Mouse (Mus musculus) ES-Bruce4 (cell line): ENCODE data around the gene Ccl11. TPM values are rescaled to one million over a fixed set of nuclear protein-coding genes. Genes with fewer than 3 reads are reported as not detected.

Experiments
- H3K27ac ChIP-seq: 2 replicates; pipeline ENCODE4 v1.5.1; 2012; ENCODE audit warnings: low read length, inconsistent platforms; ENCODE audit not compliant: insufficient read depth
- H3K27me3 ChIP-seq: 2 replicates; pipeline ENCODE4 v1.6.1; 2012; ENCODE audit warnings: mild to moderate bottlenecking, low read length, inconsistent platforms; ENCODE audit not compliant: control insufficient read depth, poor library complexity, insufficient read depth, severe bottlenecking
- H3K36me3 ChIP-seq: 2 replicates; pipeline ENCODE4 v1.6.1; 2012; ENCODE audit warnings: inconsistent platforms, mild to moderate bottlenecking, low read length, moderate library complexity; ENCODE audit not compliant: control insufficient read depth, poor library complexity, insufficient read depth, severe bottlenecking
- H3K4me1 ChIP-seq: one replicate; pipeline ENCODE4 v1.8.1; 2011; ENCODE audit warnings: low read length; ENCODE audit not compliant: control insufficient read depth, insufficient read depth
- H3K4me3 ChIP-seq: 2 replicates; pipeline ENCODE4 v1.5.1; 2011; ENCODE audit warnings: low read depth, mild to moderate bottlenecking, low read length
- H3K9ac ChIP-seq: 2 replicates; pipeline ENCODE4 v1.6.1; 2012; ENCODE audit warnings: low read depth, mild to moderate bottlenecking, inconsistent platforms; ENCODE audit not compliant: poor library complexity, severe bottlenecking
- H3K9me3 ChIP-seq: replicated peaks from 2 replicates; pipeline ENCODE4 v1.6.1; 2012; ENCODE audit warnings: mild to moderate bottlenecking, low read length, inconsistent platforms; ENCODE audit not compliant: control insufficient read depth, poor library complexity, insufficient read depth, severe bottlenecking
- CTCF ChIP-seq: IDR thresholded peaks from one replicate; pipeline ENCODE4 v1.8.1; 2011; ENCODE audit warnings: low read depth, low read length
- EP300 ChIP-seq: IDR thresholded peaks from 2 replicates; pipeline ENCODE4 v1.6.1; 2011; ENCODE audit warnings: low read depth, low read length; ENCODE audit not compliant: insufficient read depth
- POLR2A ChIP-seq: IDR thresholded peaks from one replicate; pipeline ENCODE4 v1.8.1; 2011; ENCODE audit warnings: low read length; ENCODE audit not compliant: insufficient read depth
- polyA plus RNA-seq: library from polyadenylated mRNA; stranded (reverse); fragments of >200 nt; gene quantifications from 2 replicates; pipeline ENCODE4 v1.2.4, GENCODE M21; 2011; ENCODE audit warnings: low read depth; ENCODE audit not compliant: missing spikeins, insufficient read depth, insufficient read length

Gene Ccl11
- polyA plus RNA-seq, 1 experiment = not detected

DNA sequence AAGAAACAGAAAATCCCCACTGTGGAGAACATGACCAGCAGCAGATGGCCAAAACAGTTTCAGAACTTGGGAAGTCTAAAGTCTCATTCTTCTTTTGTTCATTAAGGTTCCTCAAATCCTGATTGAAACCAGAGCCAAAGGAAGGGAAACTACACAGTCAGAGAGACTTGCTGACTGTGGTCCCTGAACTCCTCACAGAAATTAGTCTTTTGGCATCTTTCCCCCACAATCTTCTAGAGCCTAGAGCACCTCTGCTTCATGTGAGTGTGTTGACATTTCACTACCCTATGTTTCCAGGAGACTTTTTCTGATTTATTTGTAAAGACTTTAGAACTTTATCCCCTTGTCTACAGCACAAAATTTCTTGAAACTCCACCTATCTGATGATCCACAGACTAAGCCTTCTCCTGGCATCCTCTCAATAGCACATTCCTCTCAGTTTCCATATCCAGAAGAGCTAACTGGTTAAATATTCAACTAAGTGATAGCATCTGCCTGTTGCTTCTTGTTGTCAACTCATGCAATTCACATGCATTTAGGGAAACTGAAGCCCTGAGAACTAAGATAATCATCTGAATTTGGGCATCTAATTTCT lies 20.6 kb downstream of the Ccl11 start:
- TF ChIP-seq CTCF (no peak), EP300 (no peak), POLR2A (no peak)
- Histone ChIP-seq H3K9me3 (no peaks in the 10 kb centered on the region; the same call in 1 of the 2 replicates), H3K4me3 (no peak overlapping the region), H3K9ac (no peak overlapping the region), H3K36me3 (no peaks in the 10 kb centered on the region), H3K4me1 (no peaks in the 10 kb centered on the region), H3K27me3 (no peaks in the 10 kb centered on the region), H3K27ac (no peak overlapping the region)

GRCm38 (mm10) chr11:82080865-82081264 lies 23.2 kb downstream of the Ccl11 start:
- H3K4me1 ChIP-seq = no peaks in the 10 kb centered on the region
- H3K27me3 ChIP-seq = no peaks in the 10 kb centered on the region
- H3K27ac ChIP-seq = no peak overlapping the region
- H3K9me3 ChIP-seq = no peaks in the 10 kb centered on the region
- TF ChIP-seq CTCF (no peak), POLR2A (no peak), EP300 (no peak)
- H3K4me3 ChIP-seq = no peak overlapping the region
- no peaks in the 10 kb centered on the region for H3K36me3 ChIP-seq
- no peak overlapping the region for H3K9ac ChIP-seq

DNA sequence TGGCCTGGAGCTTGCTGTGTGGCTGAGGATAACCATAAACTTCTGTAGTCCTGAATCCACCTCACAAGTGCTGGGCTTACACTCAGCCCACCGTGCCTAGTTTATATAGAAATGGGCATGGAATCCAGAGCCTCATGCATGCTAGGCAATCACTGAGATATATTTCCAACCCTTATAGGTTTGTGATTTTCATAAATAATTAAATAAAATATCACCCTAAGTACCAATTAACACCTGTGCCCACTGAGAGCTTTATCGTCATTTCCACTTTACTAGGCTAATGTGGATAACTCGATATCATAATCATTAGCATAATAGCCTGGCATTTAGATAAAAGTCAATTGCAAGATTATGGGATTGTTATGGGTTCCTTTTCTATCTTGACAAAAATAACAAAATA lies 26.7 kb downstream of the Ccl11 start:
- Histone ChIP-seq H3K9ac (no peak overlapping the region), H3K27me3 (no peaks in the 10 kb centered on the region), H3K4me3 (no peak overlapping the region), H3K36me3 (no peaks in the 10 kb centered on the region), H3K27ac (no peak overlapping the region), H3K4me1 (no peaks in the 10 kb centered on the region), H3K9me3 (no peaks in the 10 kb centered on the region)
- TF ChIP-seq EP300 = no peak
- no peak for TF ChIP-seq CTCF
- TF ChIP-seq POLR2A = no peak

DNA sequence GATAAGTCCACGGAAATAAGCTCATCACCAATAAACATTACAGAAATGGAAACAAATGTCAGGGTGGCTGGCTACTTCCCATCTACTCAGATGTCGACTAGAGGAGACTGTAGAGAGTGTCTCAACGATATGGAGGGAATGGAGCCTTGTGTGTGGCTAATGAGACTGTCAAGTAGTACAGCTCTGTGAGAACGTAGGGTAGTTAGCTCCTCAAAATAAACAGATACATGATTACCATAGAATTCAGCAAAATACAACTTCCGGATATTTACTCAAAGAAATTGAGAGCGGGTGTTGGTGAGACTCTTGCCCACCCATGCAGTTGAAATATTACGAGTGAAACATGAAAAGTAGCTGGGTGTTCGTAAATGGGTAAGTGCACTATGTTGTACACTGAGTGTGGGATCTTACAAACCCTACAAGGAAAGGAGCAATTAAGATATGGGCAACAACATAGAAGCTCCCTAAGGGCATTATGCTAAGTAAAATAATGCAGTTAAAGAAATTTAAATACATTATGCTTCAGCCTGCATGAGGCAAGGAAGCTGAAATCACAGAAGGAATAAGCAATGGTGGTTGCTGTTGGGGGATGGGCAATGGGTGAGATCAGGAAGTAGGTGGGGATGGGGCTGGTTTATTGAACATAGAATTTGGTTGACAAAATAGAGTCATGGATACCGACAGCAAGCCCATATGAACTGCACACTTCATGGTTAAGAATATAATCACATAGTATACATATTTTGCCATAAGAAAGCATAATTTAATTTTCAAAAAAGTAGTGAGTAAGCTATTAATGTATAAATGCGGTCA lies 42.1 kb downstream of the Ccl11 start:
- H3K27ac ChIP-seq = no peak overlapping the region
- TF ChIP-seq EP300 (no peak), CTCF (no peak), POLR2A (no peak)
- no peaks in the 10 kb centered on the region for H3K27me3 ChIP-seq

GRCm38 (mm10) chr11:82101087-82101486 lies 43.5 kb downstream of the Ccl11 start:
- Histone ChIP-seq H3K27me3 (no peaks in the 10 kb centered on the region), H3K9ac (no peak overlapping the region), H3K4me1 (no peaks in the 10 kb centered on the region), H3K27ac (no peak overlapping the region), H3K9me3 (no peaks in the 10 kb centered on the region), H3K4me3 (no peak overlapping the region), H3K36me3 (no peaks in the 10 kb centered on the region)
- no peak for TF ChIP-seq CTCF
- no peak for TF ChIP-seq EP300
- no peak for TF ChIP-seq POLR2A

More for the DNA sequence above, 42.1 kb downstream of the Ccl11 start:
- no peaks in the 10 kb centered on the region for H3K4me1 ChIP-seq
- H3K9ac ChIP-seq = no peak overlapping the region
- no peaks in the 10 kb centered on the region for H3K36me3 ChIP-seq
- H3K4me3 ChIP-seq = no peak overlapping the region
- no peaks in the 10 kb centered on the region for H3K9me3 ChIP-seq

DNA sequence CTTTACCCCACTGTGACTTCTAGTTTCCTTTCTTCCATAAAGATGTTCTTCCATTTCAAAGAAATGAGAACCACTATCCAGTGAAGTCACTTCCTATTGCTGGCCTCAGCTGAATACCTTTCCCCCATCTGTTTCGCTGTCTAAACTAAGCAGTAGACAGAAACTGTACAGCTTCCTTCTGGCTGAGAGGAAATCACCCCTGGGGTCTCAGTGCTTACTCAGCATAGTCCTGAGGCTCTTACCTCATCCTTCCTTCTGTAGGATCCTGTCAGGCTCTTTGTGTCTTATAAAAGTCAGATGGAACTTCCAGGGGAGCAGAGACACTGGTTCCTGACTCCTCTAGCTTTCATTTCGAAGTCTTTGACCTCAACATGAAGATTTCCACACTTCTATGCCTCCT lies 43.9 kb downstream of the Ccl11 start, which contains the start of gene Ccl12:
TSS of gene Ccl12 (plus strand) at position 317 of the 400 bp plus-strand sequence.
- TF ChIP-seq EP300 = no peak
- no peaks in the 10 kb centered on the region for H3K9me3 ChIP-seq
- H3K4me3 ChIP-seq = no peak within 1 kb of the TSS
- H3K9ac ChIP-seq = no peak within 1 kb of the TSS
- H3K27ac ChIP-seq = no peak within 1 kb of the TSS
- no peaks in the 10 kb centered on the region for H3K4me1 ChIP-seq
- no peaks in the 10 kb centered on the region for H3K27me3 ChIP-seq
- no peaks in the 10 kb centered on the region for H3K36me3 ChIP-seq
